Mouse (Mus musculus): ENCODE results near the gene Aldoc. TPM values are rescaled to one million over a fixed set of nuclear protein-coding genes. Genes with fewer than 3 reads are reported as not detected.

Gene Aldoc
- polyA plus RNA-seq, 1 experiment from 2014 or later: 3.3 TPM

DNA sequence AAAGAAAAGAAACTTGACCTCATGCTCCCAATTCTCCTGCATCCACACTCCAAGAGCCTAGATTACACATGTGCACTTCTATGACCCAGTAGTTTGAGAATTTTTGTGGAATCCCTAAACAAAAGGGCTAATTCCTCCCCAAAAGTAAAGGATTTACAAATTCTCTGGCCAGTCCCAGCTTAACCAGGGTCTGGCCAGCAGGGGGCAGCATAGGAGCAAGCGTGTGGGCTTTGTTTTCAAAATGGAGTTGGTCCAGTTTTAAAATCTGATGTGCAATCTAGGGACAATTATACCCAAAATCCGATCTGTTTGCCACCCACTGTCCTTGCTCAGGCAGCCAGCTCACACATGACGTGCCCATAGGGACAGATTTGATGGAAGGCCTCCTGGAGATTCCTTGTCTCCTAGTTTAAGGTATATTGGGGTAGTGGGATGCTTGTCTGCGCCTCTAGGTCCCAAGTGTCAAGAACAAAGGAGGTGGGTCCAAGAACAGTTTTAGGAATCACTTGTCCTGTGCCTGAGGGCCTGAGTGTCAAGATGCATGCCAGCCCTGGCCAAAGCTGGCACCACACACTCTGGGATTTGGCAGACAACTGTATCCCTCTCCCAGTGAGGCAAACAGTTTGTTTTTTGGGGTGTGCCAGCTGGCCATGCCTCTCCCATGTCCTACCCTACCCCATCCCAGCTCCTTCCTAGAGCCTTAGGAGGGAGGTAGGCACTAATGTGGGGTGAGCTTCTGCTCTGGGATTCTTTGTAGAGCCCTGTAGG lies 32.9 kb downstream of the Aldoc start:
- H3K27me3 ChIP-seq (ENCODE audit: poor library complexity, severe bottlenecking): peaks cover 15% of the 10 kb centered on the region
- peaks cover 15% of the 10 kb centered on the region for H3K4me1 ChIP-seq
- WGBS: 32% methylated on average over 4 of the region's 4 CpGs
- H3K27ac ChIP-seq: peak overlapping the region; percentile 56
- no peaks in the 10 kb centered on the region for H3K36me3 ChIP-seq (replicated peaks)
- no peaks in the 10 kb centered on the region for H3K9me3 ChIP-seq
- peak; percentile 78 for DNase-seq (ENCODE audit: extremely low spot score, low spot score)
- H3K4me3 ChIP-seq: no peak overlapping the region

DNA sequence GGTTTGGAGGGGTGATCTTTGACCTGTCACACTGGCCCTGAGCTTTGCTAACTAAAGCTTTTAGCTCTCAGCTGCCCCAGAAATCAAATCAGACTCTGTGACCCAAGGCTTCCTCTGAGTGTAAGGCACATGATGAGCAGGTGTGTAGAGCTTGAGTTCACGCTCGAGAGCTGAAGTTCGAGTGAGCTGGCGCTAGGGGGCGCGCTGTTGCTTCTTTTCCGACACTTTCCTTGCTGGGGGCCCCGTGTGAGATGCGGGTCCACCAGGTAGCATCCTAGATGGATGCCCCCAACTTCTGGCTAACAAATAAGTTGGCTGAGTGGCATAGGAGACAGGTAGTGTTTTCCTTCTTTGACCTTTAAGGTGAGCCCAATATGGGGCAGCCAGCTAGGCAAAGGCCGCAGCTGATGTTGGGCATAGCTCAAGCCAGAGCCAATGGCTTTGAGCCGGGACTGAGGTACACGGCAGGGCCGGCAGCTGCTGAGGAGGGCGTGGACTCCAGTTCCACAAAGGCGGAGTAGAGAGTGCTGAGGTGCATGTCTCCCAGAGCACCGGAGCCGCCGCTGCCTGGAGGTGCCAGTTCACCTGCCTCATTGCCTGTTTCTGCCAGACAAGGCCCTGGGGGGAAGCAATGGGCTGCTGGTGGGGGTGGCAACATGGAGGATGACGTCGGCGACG lies 35.7 kb downstream of the Aldoc start:
- Histone ChIP-seq H3K9me3 (no peaks in the 10 kb centered on the region), H3K4me3 (no peak overlapping the region; the same call in 1 of the 2 replicates), H3K27ac (no peak overlapping the region), H3K4me1 (peaks cover 18% of the 10 kb centered on the region), H3K36me3 (replicated peaks) (no peaks in the 10 kb centered on the region), H3K27me3 (ENCODE audit: poor library complexity, severe bottlenecking) (peaks cover 15% of the 10 kb centered on the region)
- DNase-seq (ENCODE audit: extremely low spot score, low spot score): peak; percentile 27
- 14% methylated on average over 22 of the region's 22 CpGs for WGBS

DNA sequence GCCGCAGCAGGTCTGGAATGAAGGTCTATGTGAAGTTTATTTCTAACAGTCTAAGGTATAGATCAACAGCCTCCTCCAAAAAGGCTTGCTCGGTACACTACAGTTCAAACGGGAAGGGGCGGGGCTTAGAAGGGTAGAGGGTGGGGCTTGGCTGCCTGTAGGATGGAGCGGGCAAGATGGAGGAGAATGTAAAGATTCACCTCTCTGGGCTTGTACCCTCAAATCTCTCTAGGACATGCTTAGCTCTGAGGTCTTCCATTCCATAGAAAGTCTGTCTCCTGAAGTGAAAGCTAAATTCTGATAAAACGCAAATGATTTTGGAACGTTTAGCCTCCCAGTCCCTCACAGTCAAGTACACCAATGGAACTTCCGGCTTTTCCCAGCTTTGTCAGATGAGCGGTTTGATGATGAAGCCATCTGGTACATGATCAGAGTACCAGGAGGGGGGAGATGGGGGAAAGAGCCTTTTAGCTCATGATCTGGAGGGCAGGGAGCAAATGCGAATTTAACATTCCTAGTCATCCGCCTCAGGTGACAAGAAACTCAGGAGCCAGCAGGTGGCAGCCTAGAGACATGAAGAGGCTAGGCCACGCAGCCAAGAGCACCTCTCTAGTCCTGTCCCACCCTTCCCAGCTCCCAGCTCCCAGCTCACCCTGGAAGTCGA lies 37.5 kb downstream of the Aldoc start:
- 12% methylated on average over 13 of the region's 13 CpGs for WGBS
- Histone ChIP-seq H3K4me1 (peaks cover 28% of the 10 kb centered on the region), H3K4me3 (peak overlapping the region; percentile 46), H3K9me3 (no peaks in the 10 kb centered on the region), H3K36me3 (replicated peaks) (no peaks in the 10 kb centered on the region), H3K27ac (0 out of 2 replicates have a peak overlapping the region, but pooled peaks have one; percentile 16), H3K27me3 (ENCODE audit: poor library complexity, severe bottlenecking) (peaks cover 15% of the 10 kb centered on the region)
- peak; percentile 72 for DNase-seq (ENCODE audit: extremely low spot score, low spot score)

DNA sequence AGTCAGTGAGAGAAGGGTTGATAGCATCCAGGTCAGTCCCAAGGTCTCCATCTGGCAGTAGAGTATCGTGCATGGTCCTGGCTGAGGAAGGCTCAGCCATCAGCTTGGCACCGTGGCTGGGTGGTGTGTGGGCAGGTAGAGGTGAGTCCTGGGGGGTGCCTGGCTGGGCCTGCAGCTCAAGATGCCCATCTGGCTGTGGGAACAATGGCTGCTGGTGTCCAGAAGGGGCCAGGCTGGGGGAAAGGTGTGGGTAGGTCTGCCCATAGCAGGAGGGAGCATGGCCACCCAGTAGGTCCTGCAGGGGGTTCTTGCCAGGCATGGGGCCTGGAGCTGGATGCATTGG lies 38.0 kb downstream of the Aldoc start:
- DNase-seq (ENCODE audit: extremely low spot score, low spot score): no peak
- Histone ChIP-seq H3K36me3 (replicated peaks) (no peaks in the 10 kb centered on the region), H3K4me3 (peak overlapping the region; percentile 46; the same call in 1 of the 2 replicates), H3K9me3 (no peaks in the 10 kb centered on the region), H3K4me1 (peaks cover 28% of the 10 kb centered on the region), H3K27ac (0 out of 2 replicates have a peak overlapping the region, but pooled peaks have one; percentile 16), H3K27me3 (ENCODE audit: poor library complexity, severe bottlenecking) (peaks cover 15% of the 10 kb centered on the region)
- 62% methylated on average over 2 of the region's 2 CpGs for WGBS

DNA sequence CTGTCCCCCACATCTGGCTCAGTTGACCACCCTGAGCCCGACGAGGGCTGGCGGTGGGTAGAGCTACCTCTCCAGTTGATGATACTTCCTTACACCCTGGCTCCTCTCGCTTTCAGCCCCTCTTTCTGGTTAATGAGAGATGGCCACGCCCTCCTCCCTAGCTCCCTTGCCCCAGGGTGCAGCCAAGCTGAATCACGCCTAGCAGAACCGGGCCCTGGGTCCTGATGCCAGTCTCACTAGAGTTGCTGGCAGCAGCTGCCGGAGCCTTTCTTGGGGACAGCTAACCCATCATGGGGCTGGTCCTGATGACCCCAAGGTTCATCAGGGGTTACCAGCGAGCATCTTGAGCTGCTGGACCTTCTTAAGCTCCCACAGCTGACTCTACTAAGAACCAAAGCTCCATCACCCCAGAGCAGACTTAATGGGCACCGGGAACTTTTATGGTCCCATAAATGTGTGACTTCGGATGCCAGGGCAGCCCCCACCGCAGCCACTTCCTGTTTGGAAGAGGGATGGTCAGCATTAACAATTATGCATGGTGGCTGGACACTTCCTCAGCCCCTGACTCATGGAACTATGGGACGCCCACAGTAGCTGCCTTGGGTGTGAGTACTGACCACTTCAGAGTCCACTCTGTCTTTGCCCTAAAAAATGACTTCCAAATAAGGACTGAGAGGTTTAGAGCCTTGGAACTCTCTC lies 40.7 kb downstream of the Aldoc start:
- Histone ChIP-seq H3K36me3 (replicated peaks) (no peaks in the 10 kb centered on the region), H3K4me1 (peaks cover 28% of the 10 kb centered on the region), H3K27me3 (ENCODE audit: poor library complexity, severe bottlenecking) (peaks cover 13% of the 10 kb centered on the region), H3K9me3 (no peaks in the 10 kb centered on the region), H3K27ac (no peak overlapping the region), H3K4me3 (no peak overlapping the region)
- 84% methylated on average over 13 of the region's 13 CpGs for WGBS
- no peak for DNase-seq (ENCODE audit: extremely low spot score, low spot score)

DNA sequence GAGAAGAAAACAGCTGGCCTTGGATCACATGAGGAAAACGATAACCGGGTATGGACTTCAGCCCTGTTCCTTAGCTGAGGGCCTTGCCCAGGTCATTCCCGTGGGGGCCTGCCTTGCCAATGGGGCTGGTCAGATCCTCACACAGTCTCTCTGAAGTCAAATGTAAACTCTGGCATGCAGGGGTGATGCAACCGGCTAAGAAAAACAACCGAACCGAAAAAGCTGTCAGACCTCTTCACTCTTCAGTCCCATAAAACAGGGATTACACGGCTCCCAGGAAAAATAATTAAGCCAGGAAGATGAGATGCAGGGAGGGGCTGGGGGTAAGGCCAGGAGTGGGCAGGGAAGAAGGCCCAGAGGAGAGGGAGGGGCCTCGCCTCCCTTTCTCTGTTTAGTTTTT lies 41.3 kb downstream of the Aldoc start:
- no peak for DNase-seq (ENCODE audit: extremely low spot score, low spot score)
- 63% methylated on average over 8 of the region's 8 CpGs for WGBS

DNA sequence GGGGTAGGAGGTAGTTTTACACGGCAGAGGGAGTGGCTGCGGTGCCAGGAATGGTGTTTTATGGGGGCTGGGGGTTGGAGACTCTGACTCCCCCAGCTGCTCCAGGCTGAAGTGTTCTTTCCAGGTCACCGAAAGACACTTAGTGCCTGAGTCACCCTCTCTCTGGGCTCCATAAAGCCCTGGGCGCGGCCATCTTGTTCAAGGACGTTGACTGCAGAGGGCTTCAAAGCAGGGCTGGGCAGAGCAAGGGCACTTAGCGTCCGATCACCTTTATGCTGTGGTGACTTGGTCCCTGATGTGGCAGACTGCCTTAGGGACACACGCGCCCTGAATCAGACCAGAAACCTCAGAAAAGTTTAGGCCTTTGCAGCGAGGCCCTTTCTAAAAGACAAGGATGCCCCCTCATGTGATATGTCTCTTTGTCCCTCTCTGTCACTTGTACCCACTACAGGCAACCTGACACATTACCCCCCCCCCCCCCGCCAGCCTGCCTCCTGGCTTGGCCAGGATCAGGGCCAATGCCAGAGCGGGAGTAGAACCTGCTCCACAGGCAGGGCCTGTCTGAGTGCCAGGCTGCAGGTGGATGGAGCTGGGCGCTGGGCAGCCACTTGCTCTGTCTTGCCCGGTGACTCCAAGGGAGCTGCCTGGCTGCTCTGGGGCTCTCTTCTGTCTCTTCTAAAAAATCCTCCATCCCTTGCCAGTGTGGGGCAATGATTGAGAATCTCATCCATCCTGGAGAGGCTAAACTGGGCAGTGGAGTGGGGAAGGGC lies 44.9 kb downstream of the Aldoc start:
- Histone ChIP-seq H3K9me3 (no peaks in the 10 kb centered on the region), H3K27me3 (ENCODE audit: poor library complexity, severe bottlenecking) (no peaks in the 10 kb centered on the region), H3K4me3 (no peak overlapping the region), H3K27ac (no peak overlapping the region), H3K36me3 (replicated peaks) (no peaks in the 10 kb centered on the region), H3K4me1 (peaks cover 15% of the 10 kb centered on the region)
- DNase-seq (ENCODE audit: extremely low spot score, low spot score): no peak
- 93% methylated on average over 15 of the region's 15 CpGs for WGBS

More for the DNA sequence above, 41.3 kb downstream of the Aldoc start:
- Histone ChIP-seq H3K27me3 (ENCODE audit: poor library complexity, severe bottlenecking) (peaks cover 7% of the 10 kb centered on the region), H3K27ac (no peak overlapping the region), H3K9me3 (no peaks in the 10 kb centered on the region), H3K4me3 (no peak overlapping the region), H3K4me1 (peaks cover 24% of the 10 kb centered on the region), H3K36me3 (replicated peaks) (no peaks in the 10 kb centered on the region)

DNA sequence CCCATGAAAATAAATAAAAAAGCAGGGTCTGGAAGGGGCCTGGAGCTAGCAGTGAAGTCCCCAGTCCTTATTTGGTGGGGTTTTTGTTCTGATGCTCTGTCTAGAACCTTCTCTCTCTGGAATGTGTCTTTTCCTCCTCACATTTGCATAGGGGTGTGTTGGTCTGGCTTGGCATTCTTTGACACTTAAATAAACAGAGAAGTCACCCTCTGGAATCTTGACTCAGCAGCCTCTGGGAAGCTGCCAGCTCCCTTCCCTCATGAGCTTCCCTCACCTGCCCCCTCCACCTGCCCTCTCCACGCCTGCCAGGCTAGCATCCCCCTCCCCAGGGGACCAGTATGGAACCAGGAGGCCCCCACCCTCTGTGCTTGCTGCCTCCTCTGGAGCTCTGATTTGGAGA lies 47.6 kb downstream of the Aldoc start:
- no peak for DNase-seq (ENCODE audit: extremely low spot score, low spot score)
- 68% methylated on average over 1 of the region's 1 CpGs for WGBS
- no peak overlapping the region for H3K4me3 ChIP-seq
- H3K27me3 ChIP-seq (ENCODE audit: poor library complexity, severe bottlenecking): no peaks in the 10 kb centered on the region
- H3K27ac ChIP-seq: no peak overlapping the region
- H3K36me3 ChIP-seq (replicated peaks): no peaks in the 10 kb centered on the region
- H3K4me1 ChIP-seq: peaks cover 8% of the 10 kb centered on the region; the same call in 1 of the 2 replicates
- no peaks in the 10 kb centered on the region for H3K9me3 ChIP-seq

DNA sequence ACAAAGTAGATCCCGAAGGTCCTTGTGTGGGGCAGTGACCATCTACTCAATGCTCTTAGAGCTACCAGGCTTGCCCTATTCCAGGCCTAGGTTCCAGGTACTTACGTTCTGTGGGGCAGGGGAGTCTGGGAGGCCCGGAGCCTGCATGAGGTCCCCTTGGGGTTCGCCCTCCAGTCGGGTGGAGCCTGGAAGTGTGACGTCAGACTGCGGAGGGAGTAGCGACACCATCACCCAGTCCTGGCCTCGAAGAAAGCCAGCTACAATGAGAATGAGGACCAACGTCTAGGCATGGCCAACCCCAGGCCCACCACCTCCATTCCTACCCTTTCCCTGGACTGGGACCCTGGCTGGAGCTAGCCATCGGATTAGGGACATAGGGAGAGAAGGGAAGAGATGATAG lies 48.9 kb downstream of the Aldoc start:
- Histone ChIP-seq H3K27ac (no peak overlapping the region), H3K4me1 (peaks cover 5% of the 10 kb centered on the region; the same call in 1 of the 2 replicates), H3K36me3 (replicated peaks) (no peaks in the 10 kb centered on the region), H3K27me3 (ENCODE audit: poor library complexity, severe bottlenecking) (no peaks in the 10 kb centered on the region), H3K4me3 (no peak overlapping the region), H3K9me3 (no peaks in the 10 kb centered on the region)
- no peak for DNase-seq (ENCODE audit: extremely low spot score, low spot score)
- WGBS: 89% methylated on average over 11 of the region's 11 CpGs

DNA sequence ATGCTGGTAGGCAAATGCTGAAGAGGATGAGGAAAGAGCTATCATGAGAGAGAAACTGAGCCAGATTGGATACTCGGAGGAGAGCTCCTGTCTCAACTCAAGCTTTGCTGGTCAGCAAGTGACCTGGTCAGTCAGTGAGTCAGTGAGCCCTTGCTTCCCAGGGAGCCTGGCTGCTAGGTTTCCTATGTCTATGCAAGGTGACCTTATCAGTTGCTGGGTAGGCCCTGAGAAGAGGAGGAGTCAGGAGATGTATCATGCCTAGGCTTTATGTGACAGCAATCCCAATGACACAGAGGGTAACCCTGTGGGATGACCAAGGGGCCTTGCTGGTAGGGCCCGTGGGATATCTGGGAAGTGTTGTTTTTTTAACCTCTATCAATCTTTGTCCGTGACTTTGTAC lies 49.4 kb downstream of the Aldoc start:
- DNase-seq (ENCODE audit: extremely low spot score, low spot score): no peak
- Histone ChIP-seq H3K36me3 (replicated peaks) (no peaks in the 10 kb centered on the region), H3K4me1 (peaks cover 5% of the 10 kb centered on the region; the same call in 1 of the 2 replicates), H3K4me3 (no peak overlapping the region), H3K27me3 (ENCODE audit: poor library complexity, severe bottlenecking) (no peaks in the 10 kb centered on the region), H3K9me3 (no peaks in the 10 kb centered on the region), H3K27ac (no peak overlapping the region)
- 89% methylated on average over 3 of the region's 3 CpGs for WGBS

DNA sequence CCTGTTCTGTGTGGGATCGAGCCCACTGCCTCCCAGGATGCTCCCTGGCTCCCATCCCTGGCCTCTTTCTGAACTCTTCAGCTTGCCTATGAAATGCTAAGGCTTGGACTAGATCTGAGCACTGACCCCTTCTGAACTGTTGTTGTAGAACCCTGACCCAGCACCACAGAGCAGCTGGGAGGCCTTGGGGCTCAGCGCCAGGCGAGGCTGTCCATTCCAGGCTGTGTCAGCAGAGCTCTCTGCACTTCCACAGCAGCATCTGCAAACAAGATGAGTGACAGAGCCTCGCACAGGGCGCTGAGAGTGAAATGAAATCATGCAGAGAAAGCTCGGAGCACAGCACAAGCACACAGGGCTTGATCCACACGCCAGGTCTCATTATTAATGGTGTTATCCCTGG lies 49.8 kb downstream of the Aldoc start:
- H3K9me3 ChIP-seq: no peaks in the 10 kb centered on the region
- H3K27me3 ChIP-seq (ENCODE audit: poor library complexity, severe bottlenecking): no peaks in the 10 kb centered on the region
- no peaks in the 10 kb centered on the region for H3K36me3 ChIP-seq (replicated peaks)
- 73% methylated on average over 7 of the region's 7 CpGs for WGBS
- DNase-seq (ENCODE audit: extremely low spot score, low spot score): no peak
- no peak overlapping the region for H3K4me3 ChIP-seq
- peaks cover 10% of the 10 kb centered on the region; the same call in 1 of the 2 replicates for H3K4me1 ChIP-seq
- 0 out of 2 replicates have a peak overlapping the region, but pooled peaks have one; percentile 35 for H3K27ac ChIP-seq

DNA sequence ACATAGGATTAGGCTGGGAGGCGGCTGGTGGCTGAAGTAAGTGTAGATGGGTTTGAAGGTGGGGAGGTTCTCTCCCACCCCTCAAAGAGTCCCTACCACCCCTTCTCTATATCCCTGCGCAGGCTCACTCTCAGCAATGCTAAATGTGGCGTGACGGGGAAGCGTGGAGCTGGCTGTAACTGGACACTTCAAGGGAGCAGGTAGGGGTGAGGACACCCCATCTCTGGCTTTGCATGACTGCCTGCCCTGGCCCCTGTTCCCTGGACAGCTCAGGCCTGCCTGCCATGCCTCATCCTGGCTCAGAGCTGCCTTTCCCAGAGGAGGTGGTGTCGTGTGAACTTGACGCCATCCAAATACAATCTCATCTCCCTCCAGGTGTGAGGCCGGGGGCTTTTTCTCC lies 51.4 kb downstream of the Aldoc start:
- Histone ChIP-seq H3K27ac (no peak overlapping the region), H3K9me3 (no peaks in the 10 kb centered on the region), H3K4me1 (peaks cover 11% of the 10 kb centered on the region; the same call in 1 of the 2 replicates), H3K36me3 (replicated peaks) (no peaks in the 10 kb centered on the region), H3K27me3 (ENCODE audit: poor library complexity, severe bottlenecking) (no peaks in the 10 kb centered on the region), H3K4me3 (no peak overlapping the region)
- WGBS: 83% methylated on average over 8 of the region's 8 CpGs
- no peak for DNase-seq (ENCODE audit: extremely low spot score, low spot score)
